Mouse (Mus musculus) forebrain, embryonic 14.5 days (tissue): ENCODE results near the gene Gm9780. TPM values are rescaled to one million over a fixed set of nuclear protein-coding genes. Genes with fewer than 3 reads are reported as not detected.
"Not testable (repeated sequence)": the region's sequence is repeated elsewhere in the genome, so short reads cannot be mapped to it uniquely, and the experiment has no call there.

ENCODE experiments used
- ATAC-seq: fragments of 200-750 bp; cut with Nextera tagmentation; 2 replicates; pipeline ENCODE4 v1.8.0; 2017; ENCODE audit warnings: mild to moderate bottlenecking, moderate library complexity
- DNase-seq: peaks from one replicate; pipeline ENCODE4 v3.0.0-alpha.2; 2015; ENCODE audit warnings: low spot score
- H3K27ac ChIP-seq: fragments of 300-500 bp; sonication (generic); 2 replicates; pipeline ENCODE4 v1.5.1; 2014; ENCODE audit warnings: low read depth, mild to moderate bottlenecking, control low read depth, low read length, moderate library complexity
- H3K27me3 ChIP-seq: fragments of 300-500 bp; sonication (generic); replicated peaks from 2 replicates; pipeline ENCODE4 v1.6.1; 2014; ENCODE audit warnings: low read length, control low read depth, mixed read lengths; ENCODE audit not compliant: control insufficient read depth, insufficient read depth
- H3K36me3 ChIP-seq: fragments of 300-500 bp; sonication (generic); 2 replicates; pipeline ENCODE4 v1.6.1; 2014; ENCODE audit warnings: low read length, control low read depth; ENCODE audit not compliant: control insufficient read depth, insufficient read depth
- H3K4me1 ChIP-seq: fragments of 300-500 bp; sonication (generic); 2 replicates; pipeline ENCODE4 v1.6.1; 2014; ENCODE audit warnings: antibody characterized with exemption, low read length, control low read depth; ENCODE audit not compliant: control insufficient read depth, insufficient read depth
- H3K4me2 ChIP-seq: fragments of 300-500 bp; sonication (generic); 2 replicates; pipeline ENCODE4 v1.6.1; 2014; ENCODE audit warnings: mild to moderate bottlenecking, control low read depth, low read length
- H3K4me3 ChIP-seq: fragments of 300-500 bp; sonication (generic); 2 replicates; pipeline ENCODE4 v1.5.1; 2014; ENCODE audit warnings: low read depth, low read length, control low read depth
- H3K9ac ChIP-seq: fragments of 300-500 bp; sonication (generic); 2 replicates; pipeline ENCODE4 v1.6.1; 2014; ENCODE audit warnings: mild to moderate bottlenecking, low read length, control low read depth, moderate library complexity
- H3K9me3 ChIP-seq: fragments of 300-500 bp; sonication (generic); replicated peaks from 2 replicates; pipeline ENCODE4 v1.6.1; 2016; ENCODE audit warnings: low read length, control low read depth, mixed read lengths; ENCODE audit not compliant: control insufficient read depth
- WGBS: fragments of 180-500 bp; shearing (Covaris S2); extraction: QIAGEN DNeasy Blood & Tissue Kit; methylation state at CpG from one replicate; pipeline ENCODE4 v1.1.7; 2014; 5-methylcytosine and 5-hydroxymethylcytosine counted together
- polyA plus RNA-seq: library from polyadenylated mRNA; unstranded; fragments of >200 nt; fragmentation: Nextera tagmentation; extraction: Ambion mirVana; gene quantifications from 2 replicates; pipeline ENCODE4 v1.2.1, GENCODE M21; 2014

Gene Gm9780
- polyA plus RNA-seq, 1 experiment from 2014 or later: 8.1 TPM

- H3K36me3 ChIP-seq, ATAC-seq, H3K4me1 ChIP-seq, H3K27ac ChIP-seq, H3K9me3 ChIP-seq, H3K4me3 ChIP-seq, DNase-seq, H3K9ac ChIP-seq, H3K27me3 ChIP-seq, H3K4me2 ChIP-seq: not testable (repeated sequence)
- no CpG with 5 or more reads among the region's 8 CpGs for WGBS
Measured at GRCm38 (mm10) chr14:26047026-26047425, 4.5 kb upstream of the Gm9780 start.

GRCm38 (mm10) chr14:26045007-26045406, 2.5 kb upstream of the Gm9780 start:
- H3K9ac ChIP-seq, H3K4me2 ChIP-seq, H3K27me3 ChIP-seq, H3K27ac ChIP-seq, DNase-seq, H3K36me3 ChIP-seq, H3K9me3 ChIP-seq, H3K4me3 ChIP-seq, H3K4me1 ChIP-seq: not testable (repeated sequence)
- peak; percentile 50; the same call in 1 of the 2 replicates for ATAC-seq
- WGBS: no CpG with 5 or more reads among the region's 5 CpGs

GRCm38 (mm10) chr14:26035439-26035838, 7.1 kb downstream of the Gm9780 start:
- not testable (repeated sequence) for H3K4me3 ChIP-seq, H3K27ac ChIP-seq, H3K9me3 ChIP-seq, H3K4me2 ChIP-seq, ATAC-seq, DNase-seq, H3K36me3 ChIP-seq, H3K27me3 ChIP-seq, H3K4me1 ChIP-seq, H3K9ac ChIP-seq
- whole genome bisulfite sequencing: no CpG with 5 or more reads among the region's 6 CpGs

GRCm38 (mm10) chr14:26034364-26034763, 8.1 kb downstream of the Gm9780 start:
- H3K9me3 ChIP-seq, H3K27ac ChIP-seq, H3K36me3 ChIP-seq, H3K4me3 ChIP-seq, H3K9ac ChIP-seq, H3K4me2 ChIP-seq, H3K4me1 ChIP-seq, ATAC-seq, DNase-seq, H3K27me3 ChIP-seq: not testable (repeated sequence)
- WGBS: no CpG with 5 or more reads among the region's 3 CpGs

- H3K36me3 ChIP-seq, H3K4me2 ChIP-seq, H3K27ac ChIP-seq, H3K27me3 ChIP-seq, H3K9me3 ChIP-seq, H3K9ac ChIP-seq, ATAC-seq, H3K4me3 ChIP-seq, H3K4me1 ChIP-seq, DNase-seq: not testable (repeated sequence)
- whole genome bisulfite sequencing: no CpG with 5 or more reads among the region's 12 CpGs
Measured at GRCm38 (mm10) chr14:26025653-26026052, 16.9 kb downstream of the Gm9780 start.

GRCm38 (mm10) chr14:26022831-26023230, 19.7 kb downstream of the Gm9780 start:
- not testable (repeated sequence) for H3K27me3 ChIP-seq, H3K9ac ChIP-seq, H3K4me3 ChIP-seq, H3K9me3 ChIP-seq, DNase-seq, H3K4me1 ChIP-seq, H3K27ac ChIP-seq, ATAC-seq, H3K36me3 ChIP-seq, H3K4me2 ChIP-seq
- WGBS: no CpG with 5 or more reads among the region's 6 CpGs

GRCm38 (mm10) chr14:26021555-26021954, 21.0 kb downstream of the Gm9780 start:
- no CpG with 5 or more reads among the region's 9 CpGs for WGBS
- H3K27me3 ChIP-seq, H3K36me3 ChIP-seq, H3K9ac ChIP-seq, H3K4me2 ChIP-seq, H3K27ac ChIP-seq, H3K4me3 ChIP-seq, H3K9me3 ChIP-seq, DNase-seq, H3K4me1 ChIP-seq, ATAC-seq: not testable (repeated sequence)

- not testable (repeated sequence) for ATAC-seq, H3K36me3 ChIP-seq
- WGBS: no CpG with 5 or more reads among the region's 7 CpGs
Measured at GRCm38 (mm10) chr14:26016414-26016813, 26.1 kb downstream of the Gm9780 start.

GRCm38 (mm10) chr14:26007462-26007861, 35.0 kb downstream of the Gm9780 start:
- not testable (repeated sequence) for H3K9ac ChIP-seq, H3K4me1 ChIP-seq, H3K4me2 ChIP-seq, ATAC-seq, H3K27me3 ChIP-seq, H3K36me3 ChIP-seq, H3K27ac ChIP-seq, DNase-seq, H3K9me3 ChIP-seq, H3K4me3 ChIP-seq
- no CpG with 5 or more reads among the region's 2 CpGs for WGBS

More at GRCm38 (mm10) chr14:26016414-26016813, 26.1 kb downstream of the Gm9780 start:
- H3K4me1 ChIP-seq, H3K4me3 ChIP-seq, H3K9ac ChIP-seq, H3K4me2 ChIP-seq, H3K27me3 ChIP-seq, H3K27ac ChIP-seq, H3K9me3 ChIP-seq, DNase-seq: not testable (repeated sequence)
